Mouse (Mus musculus): Measurements from ENCODE around the gene Gm8267. TPM values are rescaled to one million over a fixed set of nuclear protein-coding genes. Genes with fewer than 3 reads are reported as not detected.
"Not testable (repeated sequence)": the region's sequence is repeated elsewhere in the genome, so short reads cannot be mapped to it uniquely, and the experiment has no call there.

Gene Gm8267
- polyA plus RNA-seq (2011; ENCODE audit: insufficient read depth, insufficient read length, low replicate concordance, missing spikeins), result not detected in 2 replicates

GRCm38 (mm10) chr14:44750240-44750639 lies at the start of gene Gm8267:
TSS of gene Gm8267 (minus strand) at chr14:44750340.
- TF ChIP-seq CTCF (IDR thresholded peaks at IDR 0.05; ENCODE audit: control insufficient read depth, insufficient read depth, low read length) (no peak), POLR2A (IDR thresholded peaks at IDR 0.05; ENCODE audit: borderline replicate concordance, control insufficient read depth, low read depth, low read length) (no peak)
- WGBS, result 82% methylated on average over 3 of the region's 3 CpGs

GRCm38 (mm10) chr14:44789537-44790382 lies 39.6 kb upstream of the Gm8267 start:
- H3K4me1 ChIP-seq (ENCODE audit: control insufficient read depth, insufficient read depth, low read length); H3K4me3 ChIP-seq (replicated peaks; ENCODE audit: control insufficient read depth, low read depth, low read length); H3K27ac ChIP-seq (ENCODE audit: control insufficient read depth, insufficient read depth, low read depth, low read length, poor library complexity): not testable (repeated sequence)
- WGBS, result 38% methylated on average over 2 of the region's 2 CpGs

More at GRCm38 (mm10) chr14:44750240-44750639, at the start of gene Gm8267:
- Histone ChIP-seq H3K4me3 (replicated peaks; ENCODE audit: control insufficient read depth, low read depth, low read length) (no peak within 1 kb of the TSS), H3K4me1 (ENCODE audit: control insufficient read depth, insufficient read depth, low read length) (no peaks in the 10 kb centered on the region), H3K27ac (ENCODE audit: control insufficient read depth, insufficient read depth, low read depth, low read length, poor library complexity) (no peak within 1 kb of the TSS)

- H3K4me1 ChIP-seq (ENCODE audit: control insufficient read depth, insufficient read depth, low read length); H3K4me3 ChIP-seq (replicated peaks; ENCODE audit: control insufficient read depth, low read depth, low read length); H3K27ac ChIP-seq (ENCODE audit: control insufficient read depth, insufficient read depth, low read depth, low read length, poor library complexity): not testable (repeated sequence)
- 47% methylated on average over 1 of the region's 1 CpGs for WGBS
Observed at GRCm38 (mm10) chr14:44742789-44743188, 7.4 kb downstream of the Gm8267 start.

- H3K4me1 ChIP-seq (ENCODE audit: control insufficient read depth, insufficient read depth, low read length); H3K27ac ChIP-seq (ENCODE audit: control insufficient read depth, insufficient read depth, low read depth, low read length, poor library complexity); H3K4me3 ChIP-seq (replicated peaks; ENCODE audit: control insufficient read depth, low read depth, low read length): not testable (repeated sequence)
Observed at GRCm38 (mm10) chr14:44730711-44731110, 19.4 kb downstream of the Gm8267 start.

GRCm38 (mm10) chr14:44706356-44706755 lies 43.8 kb downstream of the Gm8267 start, which contains the start of gene Gm8257:
TSS of gene Gm8257 (minus strand) at chr14:44706456.
- not testable (repeated sequence) for H3K4me1 ChIP-seq (ENCODE audit: control insufficient read depth, insufficient read depth, low read length); H3K27ac ChIP-seq (ENCODE audit: control insufficient read depth, insufficient read depth, low read depth, low read length, poor library complexity); H3K4me3 ChIP-seq (replicated peaks; ENCODE audit: control insufficient read depth, low read depth, low read length)
- WGBS, result 72% methylated on average over 3 of the region's 3 CpGs

Other genes with a start within 250 kb of the Gm8267 start
- not detected in 2 replicates for gene Gm17093, start 232.1 kb downstream of the Gm8267 start, polyA plus RNA-seq (2011; ENCODE audit: insufficient read depth, insufficient read length, low replicate concordance, missing spikeins)
- gene Gm8247, start 167.2 kb downstream of the Gm8267 start, polyA plus RNA-seq (2011; ENCODE audit: insufficient read depth, insufficient read length, low replicate concordance, missing spikeins), result not detected in 2 replicates
- not detected in 2 replicates for gene Gm5624, start 122.4 kb downstream of the Gm8267 start, polyA plus RNA-seq (2011; ENCODE audit: insufficient read depth, insufficient read length, low replicate concordance, missing spikeins)
- gene Gm8257, start 43.9 kb downstream of the Gm8267 start, polyA plus RNA-seq (2011; ENCODE audit: insufficient read depth, insufficient read length, low replicate concordance, missing spikeins), result not detected in 2 replicates
- gene Ptgdr, start 109.0 kb upstream of the Gm8267 start, polyA plus RNA-seq (2011; ENCODE audit: insufficient read depth, insufficient read length, low replicate concordance, missing spikeins), result not detected in 2 replicates
- 1.3 and 3.7 TPM in 2 replicates for gene Ptger2, start 237.9 kb upstream of the Gm8267 start, polyA plus RNA-seq (2011; ENCODE audit: insufficient read depth, insufficient read length, low replicate concordance, missing spikeins)